Mouse (Mus musculus) intestine, embryonic 15.5 days (tissue): ENCODE results near the gene Hoxb6. TPM values are rescaled to one million over a fixed set of nuclear protein-coding genes. Genes with fewer than 3 reads are reported as not detected.

Experiments used
- ATAC-seq: fragments of 200-750 bp; cut with Nextera tagmentation; 2 replicates; pipeline ENCODE4 v1.8.0; 2017; ENCODE audit warnings: moderate TSS enrichment, moderate library complexity
- H3K27ac ChIP-seq: fragments of 300-500 bp; sonication (generic); 2 replicates; pipeline ENCODE4 v1.5.1; 2015; ENCODE audit warnings: mild to moderate bottlenecking, inconsistent platforms
- H3K27me3 ChIP-seq: fragments of 300-500 bp; sonication (generic); replicated peaks from 2 replicates; pipeline ENCODE4 v1.6.1; 2015; ENCODE audit warnings: inconsistent platforms
- H3K36me3 ChIP-seq: fragments of 300-500 bp; sonication (generic); 2 replicates; pipeline ENCODE4 v1.6.1; 2015; ENCODE audit warnings: inconsistent platforms
- H3K4me1 ChIP-seq: fragments of 300-500 bp; sonication (generic); replicated peaks from 2 replicates; pipeline ENCODE4 v1.6.1; 2015; ENCODE audit warnings: inconsistent platforms
- H3K4me2 ChIP-seq: fragments of 300-500 bp; sonication (generic); replicated peaks from 2 replicates; pipeline ENCODE4 v1.6.1; 2015; ENCODE audit warnings: mild to moderate bottlenecking, inconsistent platforms
- H3K4me3 ChIP-seq: fragments of 300-500 bp; sonication (generic); replicated peaks from 2 replicates; pipeline ENCODE4 v1.5.1; 2015; ENCODE audit warnings: inconsistent platforms
- H3K9ac ChIP-seq: fragments of 300-500 bp; sonication (generic); 2 replicates; pipeline ENCODE4 v1.6.1; 2015; ENCODE audit warnings: inconsistent platforms
- H3K9me3 ChIP-seq: fragments of 300-500 bp; sonication (generic); 2 replicates; pipeline ENCODE4 v1.6.1; 2016; ENCODE audit warnings: inconsistent platforms
- WGBS: fragments of 180-500 bp; shearing (Covaris S2); methylation state at CpG from one replicate; pipeline ENCODE4 v1.1.7; 2015; 5-methylcytosine and 5-hydroxymethylcytosine counted together
- microRNA counts: library from miRNA; unstranded; fragments of <30 nt; microRNA quantifications from one replicate; lab custom pipeline; 2016
- polyA plus RNA-seq: library from polyadenylated mRNA; unstranded; fragments of >200 nt; fragmentation: Nextera tagmentation; extraction: Ambion mirVana; gene quantifications from 2 replicates; pipeline ENCODE4 v1.2.1, GENCODE M21; 2015

Gene Hoxb6
- polyA plus RNA-seq, 1 experiment from 2014 or later: 14.4 TPM

DNA sequence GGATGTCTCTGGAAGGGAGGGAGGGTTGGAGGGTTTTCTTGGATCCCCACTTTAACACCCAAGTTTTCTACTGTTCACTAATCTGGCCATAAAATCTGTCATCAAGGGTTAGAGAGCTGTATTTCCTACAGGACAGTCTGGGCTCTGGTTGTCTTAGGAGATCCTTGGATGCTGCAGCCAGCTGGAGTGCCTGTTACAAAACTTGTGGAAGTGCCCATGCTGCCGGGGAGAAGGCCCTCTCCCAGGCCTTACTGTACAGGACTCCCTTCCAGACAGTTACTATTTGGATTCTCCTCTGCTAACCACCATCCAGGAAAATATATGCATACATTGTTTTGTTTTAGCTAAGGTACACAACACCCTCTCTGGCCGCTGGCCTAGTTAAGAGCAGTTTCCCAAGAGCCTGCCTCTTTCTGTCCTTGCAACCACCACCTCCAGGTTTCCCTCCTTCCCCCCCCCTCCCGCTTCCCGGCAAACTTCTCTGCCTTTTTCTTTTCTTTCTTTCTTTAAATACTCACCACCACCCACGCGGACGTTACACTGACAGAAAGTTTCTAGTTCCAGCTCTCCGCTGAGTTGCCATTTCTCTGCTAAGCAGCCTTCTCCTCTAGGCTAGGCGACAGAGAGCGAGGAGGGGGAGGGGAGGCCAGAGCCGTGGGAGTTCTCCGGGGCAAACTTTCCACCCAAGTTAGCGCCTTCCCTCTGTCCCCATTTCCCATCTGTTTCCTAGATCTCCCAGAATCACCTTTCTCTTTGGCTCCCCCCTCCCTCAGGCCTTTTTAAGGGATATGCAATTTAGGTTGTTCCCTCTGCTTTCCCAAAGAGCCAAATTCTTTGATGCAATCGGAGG is 57.4 kb downstream of the Hoxb6 start:
- WGBS: 21% methylated on average over 14 of the region's 14 CpGs
- Histone ChIP-seq H3K9me3 (no peaks in the 10 kb centered on the region), H3K36me3 (0 out of 2 replicates have a peak, but pooled peaks cover 3% of the 10 kb centered on the region), H3K27ac (peak overlapping the region; percentile 80), H3K4me3 (peak overlapping the region; percentile 15; the same call in 1 of the 2 replicates), H3K4me1 (peaks cover 49% of the 10 kb centered on the region), H3K4me2 (peak overlapping the region; percentile 45), H3K9ac (peak overlapping the region; percentile 32), H3K27me3 (peaks cover 8% of the 10 kb centered on the region)
- ATAC-seq: no peak

GRCm38 (mm10) chr11:96350341-96350624 is 58.0 kb downstream of the Hoxb6 start, which contains the start of gene Hoxb2:
TSS of gene Hoxb2 (plus strand) at chr11:96350525.
- ATAC-seq: no peak
- peaks cover 5% of the 10 kb centered on the region; the same call in 1 of the 2 replicates for H3K27me3 ChIP-seq
- WGBS: 35% methylated on average over 2 of the region's 2 CpGs

GRCm38 (mm10) chr11:96350791-96351190 is 58.5 kb downstream of the Hoxb6 start:
- Histone ChIP-seq H3K9me3 (no peaks in the 10 kb centered on the region), H3K9ac (no peak overlapping the region), H3K36me3 (0 out of 2 replicates have a peak, but pooled peaks cover 3% of the 10 kb centered on the region), H3K27ac (peak overlapping the region; percentile 94), H3K4me1 (peaks cover 40% of the 10 kb centered on the region), H3K4me2 (peak overlapping the region; percentile 85), H3K27me3 (peaks cover 3% of the 10 kb centered on the region; the same call in 1 of the 2 replicates), H3K4me3 (no peak overlapping the region)
- WGBS: 55% methylated on average over 2 of the region's 2 CpGs
- ATAC-seq: no peak

More at GRCm38 (mm10) chr11:96350341-96350624, 58.0 kb downstream of the Hoxb6 start, which contains the start of gene Hoxb2:
- Histone ChIP-seq H3K9ac (peak within 1 kb of the TSS; percentile 32), H3K4me1 (peaks cover 45% of the 10 kb centered on the region), H3K4me2 (peak within 1 kb of the TSS; percentile 85), H3K27ac (peak within 1 kb of the TSS; percentile 94), H3K9me3 (no peaks in the 10 kb centered on the region), H3K36me3 (0 out of 2 replicates have a peak, but pooled peaks cover 3% of the 10 kb centered on the region), H3K4me3 (peak within 1 kb of the TSS; percentile 66)

MicroRNAs encoded within 50 kb of the gene (microRNA counts, 519-probe panel; counts per million panel counts)
- 4,073 counts per million, percentile 95 among the panel's probes with 10 or more counts for microRNA mmu-miR-10a (lab: Ali Mortazavi, UCI)
- 2,921 counts per million, percentile 75 among the panel's probes with 10 or more counts for microRNA mmu-miR-196a (lab: Ali Mortazavi, UCI)

Other genes starting within 250 kb of the Hoxb6 start
- gene Ube2z, start 227.1 kb upstream of the Hoxb6 start, polyA plus RNA-seq: 35.3 and 37.1 TPM in 2 replicates
- gene Atp5g1, start 216.8 kb upstream of the Hoxb6 start, polyA plus RNA-seq: 930 and 1,145 TPM in 2 replicates
- gene Calcoco2, start 180.5 kb upstream of the Hoxb6 start, polyA plus RNA-seq: not detected in 2 replicates
- gene Ttll6, start 158.7 kb upstream of the Hoxb6 start, polyA plus RNA-seq: 0.37 and 0.40 TPM in 2 replicates
- gene Hoxb13, start 98.2 kb upstream of the Hoxb6 start, polyA plus RNA-seq: 2.3 and 3.6 TPM in 2 replicates
- 1.2 and 1.3 TPM in 2 replicates for gene Hoxb9, start 21.0 kb upstream of the Hoxb6 start, polyA plus RNA-seq
- 1.1 and 1.5 TPM in 2 replicates for gene Hoxb8, start 10.6 kb upstream of the Hoxb6 start, polyA plus RNA-seq
- gene Hoxb7, start 5.9 kb upstream of the Hoxb6 start, polyA plus RNA-seq: 10.7 and 12.4 TPM in 2 replicates
- 27.2 and 31.3 TPM in 2 replicates for gene Hoxb5, start 10.9 kb downstream of the Hoxb6 start, polyA plus RNA-seq
- gene Hoxb4, start 25.8 kb downstream of the Hoxb6 start, polyA plus RNA-seq: 2.8 and 3.2 TPM in 2 replicates
- 1.8 and 2.7 TPM in 2 replicates for gene Hoxb3, start 30.9 kb downstream of the Hoxb6 start, polyA plus RNA-seq
- 17.7 and 19.8 TPM in 2 replicates for gene Hoxb2, start 58.0 kb downstream of the Hoxb6 start, polyA plus RNA-seq
- gene Hoxb1, start 73.3 kb downstream of the Hoxb6 start, polyA plus RNA-seq: 0.30 TPM in 1 of 2 replicates, not detected in the other
- 0.94 and 1.0 TPM in 2 replicates for gene Skap1, start 172.1 kb downstream of the Hoxb6 start, polyA plus RNA-seq